Mouse (Mus musculus) spleen, postnatal 14 days (tissue): ENCODE results near the gene Fam43b.

Experiments used
- DNase-seq, 2 experiments: peaks; one replicate each; pipeline ENCODE4 v3.0.0; 2021 to 2022; ENCODE audit warnings: low spot score in 2 of 2

The Fam43b gene

DNA sequence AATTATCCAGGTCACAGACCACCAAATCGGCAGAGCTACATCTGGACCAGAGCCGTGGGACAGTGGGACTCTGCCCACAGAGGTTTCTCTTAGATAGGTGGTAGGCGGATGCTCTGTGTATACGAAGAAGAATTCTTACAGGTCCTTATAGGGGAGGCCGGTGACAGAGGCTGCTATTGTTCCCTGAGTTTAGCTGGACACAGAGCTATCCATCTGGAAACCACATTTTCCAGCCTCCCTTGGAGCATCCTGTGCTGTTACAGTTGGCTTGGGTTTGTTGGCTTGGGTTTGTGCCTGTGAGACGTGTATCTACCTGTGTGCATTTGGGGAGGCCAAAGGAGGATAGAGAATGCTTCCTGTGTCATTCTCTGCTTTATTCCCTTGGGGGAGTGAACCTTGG, 43.6 kb downstream of the Fam43b start:
- DNase-seq: no peak

DNA sequence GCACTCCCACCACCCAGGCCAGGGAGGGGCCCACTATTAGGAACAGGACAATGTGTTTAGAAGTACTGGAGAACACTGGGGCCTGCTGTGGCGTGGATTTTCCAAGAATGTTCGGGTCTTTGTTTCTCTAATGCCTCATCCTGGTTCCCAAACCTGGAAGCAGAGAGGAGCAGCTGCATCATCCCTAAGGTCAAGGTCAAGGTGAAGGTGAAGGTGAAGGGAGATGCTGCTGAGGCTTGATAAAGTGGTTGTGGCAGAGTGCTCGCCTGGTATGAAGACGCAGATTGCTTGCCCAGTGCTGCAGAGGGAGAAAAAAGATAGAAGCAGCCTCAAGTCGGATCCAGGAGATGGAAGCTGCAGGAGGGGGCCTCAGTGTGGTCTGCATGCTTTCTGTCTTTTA, 44.5 kb downstream of the Fam43b start:
- no peak for DNase-seq

DNA sequence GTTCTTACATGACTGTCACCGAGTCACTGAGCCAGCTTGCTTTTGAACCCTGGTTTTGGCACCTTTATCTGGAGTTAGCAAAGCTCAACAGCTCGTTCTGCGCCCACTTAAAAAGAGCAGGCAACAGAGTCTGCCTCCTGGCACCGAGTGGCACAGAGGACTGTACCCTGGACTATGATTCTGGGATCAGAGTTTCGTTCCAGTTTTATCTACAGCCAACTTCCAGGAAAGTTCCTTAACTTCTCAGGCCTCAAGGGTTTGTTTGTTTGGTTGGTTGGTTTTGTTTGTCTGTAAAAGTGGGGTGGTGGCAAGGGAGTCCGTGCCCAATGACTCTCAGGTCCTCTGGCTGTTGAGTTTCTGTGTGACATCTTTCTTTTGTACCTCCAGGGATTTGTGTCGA, 47.6 kb downstream of the Fam43b start:
- DNase-seq: no peak

DNA sequence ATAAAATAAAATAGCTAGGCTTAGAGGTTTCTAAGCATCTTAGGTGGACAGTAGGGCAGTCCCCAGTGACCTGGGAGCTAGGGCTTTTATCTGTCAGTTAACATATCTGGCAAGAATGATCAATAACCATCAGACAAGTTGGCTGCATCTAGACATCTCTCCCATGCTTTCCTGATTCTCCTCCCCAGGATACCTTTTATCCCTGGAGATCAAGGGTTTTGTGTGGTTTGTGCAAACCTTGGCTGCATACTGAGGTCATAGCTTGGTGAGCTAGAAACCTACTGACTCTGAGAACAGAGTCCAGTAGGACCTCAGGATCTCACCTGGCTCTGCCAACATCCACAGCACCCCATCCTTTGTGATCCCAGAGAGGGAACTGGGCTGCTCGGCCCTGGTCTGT, 49.0 kb downstream of the Fam43b start:
- DNase-seq: no peak

DNA sequence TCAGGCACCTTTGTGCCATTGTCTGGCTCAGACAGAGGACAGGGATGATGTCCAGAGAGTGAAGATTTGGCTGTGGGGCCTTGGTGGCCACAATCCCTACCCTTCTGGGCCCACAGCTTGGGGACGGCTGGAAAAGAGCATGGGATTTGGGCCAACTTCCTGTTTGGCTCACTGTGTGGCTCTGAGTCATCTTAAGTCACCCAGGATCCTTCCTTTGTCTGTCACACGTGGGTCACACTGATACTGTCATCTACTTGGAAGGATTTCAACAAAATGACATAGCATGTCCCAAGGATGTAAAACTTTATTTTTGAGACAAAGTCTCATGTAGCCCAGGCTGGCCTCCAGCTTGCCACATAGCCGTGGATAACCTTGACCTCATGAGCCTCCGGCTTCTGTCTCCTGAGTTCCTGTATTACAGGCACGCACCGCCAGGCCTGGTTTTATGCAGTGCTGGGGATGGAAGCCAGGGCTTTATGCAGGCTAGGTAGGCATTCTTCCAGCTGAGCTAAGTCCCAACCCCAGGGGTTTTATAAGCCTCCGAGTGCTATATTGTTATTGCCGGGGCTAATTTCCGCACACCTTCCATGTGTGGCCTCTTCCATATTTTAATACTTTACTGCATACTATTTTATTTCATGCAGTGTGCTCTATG, 51.3 kb downstream of the Fam43b start:
- no peak for DNase-seq
